Mouse (Mus musculus) liver, embryonic 14.5 days (tissue): ENCODE data around the gene Elmo2.

ENCODE experiments used
- CTCF ChIP-seq: IDR thresholded peaks from 2 replicates; pipeline ENCODE4 v1.5.1; 2016; ENCODE audit warnings: antibody characterized with exemption, low read depth, control low read depth
- EP300 ChIP-seq: IDR thresholded peaks from 2 replicates; pipeline ENCODE4 v1.6.1; 2016; ENCODE audit warnings: antibody characterized with exemption, low read depth

GRCm38 (mm10) chr2:165253867-165254266 is 72.4 kb downstream of the Elmo2 start:
- TF ChIP-seq CTCF (no peak), EP300 (no peak)
